Mouse (Mus musculus): Measurements from ENCODE around the gene Wbp2nl. TPM values are rescaled to one million over a fixed set of nuclear protein-coding genes. Genes with fewer than 3 reads are reported as not detected.

The Wbp2nl gene
- polyA plus RNA-seq, 1 experiment, result 0.70 TPM

DNA sequence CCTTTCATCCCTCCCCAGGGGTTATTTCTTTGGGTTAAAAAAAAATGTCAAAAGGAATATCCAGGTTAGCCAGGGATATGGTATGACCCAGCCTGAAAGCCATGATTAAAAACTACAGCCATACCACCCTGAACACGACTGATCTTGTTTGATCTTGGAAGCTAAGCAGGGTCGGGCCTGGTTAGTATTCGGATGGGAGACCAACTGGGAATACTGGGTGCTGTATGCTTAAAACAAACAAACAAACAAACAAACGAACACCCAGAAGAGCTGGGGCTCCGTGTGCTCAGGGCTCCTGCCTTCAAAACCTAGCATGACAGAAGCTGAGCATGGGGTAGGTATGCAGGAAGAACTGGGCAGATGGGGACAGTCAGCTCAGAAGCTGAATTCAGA lies 43.8 kb downstream of the Wbp2nl start:
- Histone ChIP-seq H3K36me3 (ENCODE audit: control insufficient read depth, insufficient read depth, low read length, poor library complexity, severe bottlenecking) (no peaks in the 10 kb centered on the region), H3K9me3 (replicated peaks; ENCODE audit: control insufficient read depth, insufficient read depth, low read length, poor library complexity, severe bottlenecking) (no peaks in the 10 kb centered on the region), H3K4me1 (ENCODE audit: control insufficient read depth, insufficient read depth, low read length) (peaks cover 6% of the 10 kb centered on the region), H3K27me3 (ENCODE audit: control insufficient read depth, insufficient read depth, low read length, poor library complexity, severe bottlenecking) (no peaks in the 10 kb centered on the region), H3K4me3 (ENCODE audit: low read depth, low read length) (no peak overlapping the region), H3K9ac (ENCODE audit: low read depth, poor library complexity, severe bottlenecking) (no peak overlapping the region), H3K27ac (ENCODE audit: insufficient read depth, low read length) (no peak overlapping the region)
- TF ChIP-seq POLR2A (IDR thresholded peaks at IDR 0.05; ENCODE audit: insufficient read depth, low read length), result no peak
- no peak for TF ChIP-seq EP300 (IDR thresholded peaks at IDR 0.05; ENCODE audit: insufficient read depth, low read depth, low read length)
- TF ChIP-seq CTCF (IDR thresholded peaks at IDR 0.05; ENCODE audit: low read depth, low read length), result no peak

DNA sequence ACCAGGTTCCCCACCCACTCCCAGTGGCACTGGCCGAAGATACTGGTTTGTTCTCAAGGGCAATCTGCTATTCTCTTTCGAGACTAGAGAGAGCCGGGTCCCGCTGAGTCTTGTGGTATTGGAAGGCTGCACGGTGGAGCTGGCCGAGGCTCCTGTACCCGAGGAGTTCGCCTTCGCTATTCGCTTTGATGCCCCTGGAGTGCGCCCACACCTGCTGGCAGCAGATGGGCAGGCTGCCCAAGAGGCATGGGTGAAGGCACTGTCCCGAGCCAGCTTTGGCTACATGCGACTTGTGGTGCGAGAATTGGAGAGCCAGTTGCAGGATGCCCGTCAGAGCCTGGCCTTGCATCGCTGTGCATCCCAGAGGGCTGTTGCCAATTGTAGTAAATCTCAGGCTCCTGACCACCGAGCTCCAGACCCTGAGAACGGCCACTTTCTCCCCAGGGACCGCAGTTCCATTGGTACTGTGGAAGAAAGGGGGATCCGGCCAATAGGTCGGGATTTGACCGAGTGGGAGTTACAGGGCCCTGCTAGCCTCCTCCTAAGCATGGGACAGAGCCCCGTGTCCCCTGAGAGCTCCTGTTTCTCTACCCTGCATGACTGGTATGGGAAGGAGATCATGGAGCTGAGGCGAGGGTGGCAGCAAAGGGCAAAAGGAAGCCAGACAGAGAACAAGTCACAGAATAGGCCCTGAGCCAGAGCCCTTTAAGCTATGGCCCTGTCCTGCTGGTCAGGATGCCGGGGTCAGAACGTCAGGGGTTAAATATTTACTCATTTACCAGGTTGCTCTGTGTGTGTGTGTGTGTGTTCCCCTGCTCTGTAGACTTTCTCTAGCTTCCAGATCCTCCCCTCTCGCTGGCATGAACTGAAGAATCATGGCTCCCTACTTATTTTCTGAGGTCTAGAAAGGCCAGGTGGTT lies 44.9 kb downstream of the Wbp2nl start:
- no peaks in the 10 kb centered on the region for H3K9me3 ChIP-seq (replicated peaks; ENCODE audit: control insufficient read depth, insufficient read depth, low read length, poor library complexity, severe bottlenecking)
- no peak overlapping the region for H3K4me3 ChIP-seq (ENCODE audit: low read depth, low read length)
- peaks cover 3% of the 10 kb centered on the region; the same call in 1 of the 2 replicates for H3K36me3 ChIP-seq (ENCODE audit: control insufficient read depth, insufficient read depth, low read length, poor library complexity, severe bottlenecking)
- peaks cover 6% of the 10 kb centered on the region for H3K4me1 ChIP-seq (ENCODE audit: control insufficient read depth, insufficient read depth, low read length)
- no peak overlapping the region for H3K27ac ChIP-seq (ENCODE audit: insufficient read depth, low read length)
- TF ChIP-seq CTCF (IDR thresholded peaks at IDR 0.05; ENCODE audit: low read depth, low read length), result no peak
- TF ChIP-seq POLR2A (IDR thresholded peaks at IDR 0.05; ENCODE audit: insufficient read depth, low read length), result no peak
- no peak for TF ChIP-seq EP300 (IDR thresholded peaks at IDR 0.05; ENCODE audit: insufficient read depth, low read depth, low read length)
- no peak overlapping the region for H3K9ac ChIP-seq (ENCODE audit: low read depth, poor library complexity, severe bottlenecking)
- H3K27me3 ChIP-seq (ENCODE audit: control insufficient read depth, insufficient read depth, low read length, poor library complexity, severe bottlenecking), result no peaks in the 10 kb centered on the region

DNA sequence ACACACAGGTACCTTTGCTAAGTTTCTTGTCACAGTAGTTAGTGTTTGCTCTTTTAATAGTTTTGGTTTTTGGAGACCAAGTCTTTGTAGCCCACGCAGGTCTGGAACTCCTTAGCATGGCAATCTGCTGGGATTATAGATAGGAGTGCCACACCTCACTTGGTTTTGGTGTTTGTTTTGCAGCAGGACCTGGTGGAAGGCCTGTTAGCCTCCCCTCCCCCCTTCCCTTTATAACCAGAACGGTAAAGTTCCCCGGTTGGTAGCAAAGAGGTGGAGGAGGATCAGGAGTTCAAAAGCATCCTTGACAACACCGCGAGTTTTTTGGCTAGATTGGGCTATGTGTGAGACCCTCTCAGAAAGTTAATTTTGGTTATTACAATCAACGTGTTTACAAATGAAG lies 46.2 kb downstream of the Wbp2nl start:
- Histone ChIP-seq H3K9me3 (replicated peaks; ENCODE audit: control insufficient read depth, insufficient read depth, low read length, poor library complexity, severe bottlenecking) (no peaks in the 10 kb centered on the region), H3K4me3 (ENCODE audit: low read depth, low read length) (no peak overlapping the region), H3K27ac (ENCODE audit: insufficient read depth, low read length) (no peak overlapping the region), H3K4me1 (ENCODE audit: control insufficient read depth, insufficient read depth, low read length) (peaks cover 6% of the 10 kb centered on the region), H3K27me3 (ENCODE audit: control insufficient read depth, insufficient read depth, low read length, poor library complexity, severe bottlenecking) (no peaks in the 10 kb centered on the region), H3K9ac (ENCODE audit: low read depth, poor library complexity, severe bottlenecking) (no peak overlapping the region), H3K36me3 (ENCODE audit: control insufficient read depth, insufficient read depth, low read length, poor library complexity, severe bottlenecking) (peaks cover 6% of the 10 kb centered on the region; the same call in 1 of the 2 replicates)
- TF ChIP-seq POLR2A (IDR thresholded peaks at IDR 0.05; ENCODE audit: insufficient read depth, low read length) (no peak), EP300 (IDR thresholded peaks at IDR 0.05; ENCODE audit: insufficient read depth, low read depth, low read length) (no peak), CTCF (IDR thresholded peaks at IDR 0.05; ENCODE audit: low read depth, low read length) (no peak)

DNA sequence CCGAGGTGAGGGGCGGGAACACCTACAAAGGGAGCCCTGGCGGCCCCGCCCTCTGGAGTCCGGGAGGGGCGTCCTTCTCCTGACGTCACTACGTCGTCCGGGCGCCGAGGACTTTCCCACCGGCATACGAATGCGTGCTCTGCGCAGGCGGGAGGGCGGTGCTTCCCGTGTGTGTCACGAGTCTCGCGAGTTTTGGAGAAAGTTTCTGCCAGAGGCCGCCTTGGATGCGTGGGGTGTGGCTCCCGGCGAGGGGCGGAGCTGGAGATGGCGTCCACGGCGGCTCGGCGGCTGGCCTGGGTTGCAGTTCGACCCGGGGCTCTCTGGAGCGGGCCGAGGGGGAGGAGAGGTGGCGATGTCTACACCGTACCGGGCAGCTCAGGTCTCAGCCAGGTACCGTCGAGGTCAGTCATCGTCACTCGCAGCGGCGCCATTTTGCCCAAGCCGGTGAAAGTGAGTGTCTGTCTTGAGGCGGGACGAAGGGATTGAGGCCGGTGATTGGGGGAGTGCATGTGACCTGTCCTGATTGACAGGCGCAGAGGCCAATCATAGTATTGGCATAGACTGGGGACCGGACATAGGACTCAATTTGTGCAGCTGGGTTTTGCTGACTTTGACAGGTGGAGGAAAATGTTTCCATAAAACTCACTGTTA lies 47.2 kb downstream of the Wbp2nl start:
- H3K9me3 ChIP-seq (replicated peaks; ENCODE audit: control insufficient read depth, insufficient read depth, low read length, poor library complexity, severe bottlenecking), result no peaks in the 10 kb centered on the region
- no peak overlapping the region for H3K27ac ChIP-seq (ENCODE audit: insufficient read depth, low read length)
- H3K36me3 ChIP-seq (ENCODE audit: control insufficient read depth, insufficient read depth, low read length, poor library complexity, severe bottlenecking), result peaks cover 12% of the 10 kb centered on the region

DNA sequence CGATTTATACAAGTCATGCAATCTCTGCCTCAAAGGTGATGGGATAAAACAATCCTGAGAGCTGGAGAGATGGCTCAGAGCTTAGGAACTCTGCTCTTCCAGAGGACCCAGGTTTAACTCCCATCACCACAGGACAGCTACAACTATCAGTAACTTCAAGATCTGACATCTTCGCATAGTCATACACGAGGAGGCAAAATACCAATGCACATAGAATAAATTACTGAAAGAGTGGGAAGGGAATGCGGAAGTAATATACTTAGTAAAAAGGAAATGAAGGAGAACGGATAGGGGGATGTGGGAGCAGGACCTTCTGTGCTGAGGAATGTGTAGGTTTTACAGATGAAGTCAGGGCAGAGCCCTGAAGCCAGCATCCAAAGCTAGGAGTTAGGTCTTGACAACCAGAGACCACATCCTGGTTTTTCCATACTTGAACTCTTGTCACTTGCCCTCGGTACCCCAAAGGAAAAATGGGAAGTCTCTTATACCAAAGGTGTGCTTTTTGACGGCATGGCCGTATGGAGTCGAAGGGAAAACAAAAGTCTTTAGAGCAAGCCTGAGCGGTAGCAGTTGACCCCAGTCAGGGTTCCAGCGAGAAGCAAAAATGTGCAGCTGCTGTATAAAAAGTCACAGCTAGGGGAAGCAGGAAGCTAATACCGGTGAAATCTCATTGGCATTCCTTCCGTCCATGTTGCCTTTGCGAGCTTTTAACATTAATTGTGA lies 48.0 kb downstream of the Wbp2nl start:
- Histone ChIP-seq H3K4me3 (ENCODE audit: low read depth, low read length) (peak overlapping the region; percentile 94), H3K27ac (ENCODE audit: insufficient read depth, low read length) (no peak overlapping the region), H3K9ac (ENCODE audit: low read depth, poor library complexity, severe bottlenecking) (peak overlapping the region; percentile 44), H3K9me3 (replicated peaks; ENCODE audit: control insufficient read depth, insufficient read depth, low read length, poor library complexity, severe bottlenecking) (no peaks in the 10 kb centered on the region), H3K4me1 (ENCODE audit: control insufficient read depth, insufficient read depth, low read length) (peaks cover 2% of the 10 kb centered on the region), H3K27me3 (ENCODE audit: control insufficient read depth, insufficient read depth, low read length, poor library complexity, severe bottlenecking) (no peaks in the 10 kb centered on the region), H3K36me3 (ENCODE audit: control insufficient read depth, insufficient read depth, low read length, poor library complexity, severe bottlenecking) (peaks cover 12% of the 10 kb centered on the region)
- TF ChIP-seq EP300 (IDR thresholded peaks at IDR 0.05; ENCODE audit: insufficient read depth, low read depth, low read length), result no peak
- TF ChIP-seq CTCF (IDR thresholded peaks at IDR 0.05; ENCODE audit: low read depth, low read length), result no peak
- TF ChIP-seq POLR2A (IDR thresholded peaks at IDR 0.05; ENCODE audit: insufficient read depth, low read length), result no peak

More for the DNA sequence above, 47.2 kb downstream of the Wbp2nl start:
- Histone ChIP-seq H3K4me3 (ENCODE audit: low read depth, low read length) (peak overlapping the region; percentile 94), H3K27me3 (ENCODE audit: control insufficient read depth, insufficient read depth, low read length, poor library complexity, severe bottlenecking) (no peaks in the 10 kb centered on the region), H3K4me1 (ENCODE audit: control insufficient read depth, insufficient read depth, low read length) (peaks cover 2% of the 10 kb centered on the region), H3K9ac (ENCODE audit: low read depth, poor library complexity, severe bottlenecking) (peak overlapping the region; percentile 82)
- TF ChIP-seq EP300 (IDR thresholded peaks at IDR 0.05; ENCODE audit: insufficient read depth, low read depth, low read length) (peak; percentile 10; the same call in 1 of the 2 replicates), CTCF (IDR thresholded peaks at IDR 0.05; ENCODE audit: low read depth, low read length) (no peak), POLR2A (IDR thresholded peaks at IDR 0.05; ENCODE audit: insufficient read depth, low read length) (no peak)

Data from ES-Bruce4 (cell line).